Mouse (Mus musculus) hindbrain, embryonic 10.5 days (tissue): ENCODE measurements around the gene Gm6096. TPM values are rescaled to one million over a fixed set of nuclear protein-coding genes. Genes with fewer than 3 reads are reported as not detected.
"Not testable (repeated sequence)": the region's sequence is repeated elsewhere in the genome, so short reads cannot be mapped to it uniquely, and the experiment has no call there.

Source experiments
- DNase-seq: peaks from one replicate; pipeline ENCODE4 v3.0.0-alpha.2; 2017; ENCODE audit warnings: low spot score
- H3K27ac ChIP-seq: fragments of 300-500 bp; sonication (generic); 2 replicates; pipeline ENCODE4 v1.5.1; 2016; ENCODE audit warnings: mild to moderate bottlenecking, moderate library complexity
- H3K27me3 ChIP-seq: fragments of 300-500 bp; sonication (generic); 2 replicates; pipeline ENCODE4 v1.6.1; 2016; ENCODE audit warnings: mild to moderate bottlenecking; ENCODE audit not compliant: poor library complexity, insufficient read depth, severe bottlenecking
- H3K36me3 ChIP-seq: fragments of 300-500 bp; sonication (generic); 2 replicates; pipeline ENCODE4 v1.6.1; 2016; ENCODE audit warnings: mild to moderate bottlenecking, moderate library complexity
- H3K4me1 ChIP-seq: fragments of 300-500 bp; sonication (generic); replicated peaks from 2 replicates; pipeline ENCODE4 v1.6.1; 2016; ENCODE audit warnings: mild to moderate bottlenecking
- H3K4me3 ChIP-seq: fragments of 300-500 bp; sonication (generic); 2 replicates; pipeline ENCODE4 v1.5.1; 2016; ENCODE audit warnings: mild to moderate bottlenecking, moderate library complexity
- H3K9me3 ChIP-seq: fragments of 300-500 bp; sonication (generic); 2 replicates; pipeline ENCODE4 v1.6.1; 2016; ENCODE audit warnings: mild to moderate bottlenecking, moderate library complexity
- WGBS: fragments of 180-500 bp; shearing (Covaris S2); methylation state at CpG from one replicate; pipeline ENCODE4 v1.1.7; 2016; 5-methylcytosine and 5-hydroxymethylcytosine counted together
- polyA plus RNA-seq: library from polyadenylated mRNA; unstranded; fragments of >200 nt; fragmentation: Nextera tagmentation; extraction: Ambion mirVana; gene quantifications from 2 replicates; pipeline ENCODE4 v1.2.1, GENCODE M21; 2016

Gm6096 gene
- polyA plus RNA-seq = not detected in 2 replicates

GRCm38 (mm10) chr7:34250738-34251137 lies at the start of gene Gm6096:
Gene Gm6096, plus strand, starts transcription at chr7:34251038.
- Histone ChIP-seq H3K4me3 (no peak within 1 kb of the TSS), H3K36me3 (peaks cover 77% of the 10 kb centered on the region), H3K27ac (no peak within 1 kb of the TSS), H3K27me3 (no peaks in the 10 kb centered on the region), H3K4me1 (no peaks in the 10 kb centered on the region), H3K9me3 (no peaks in the 10 kb centered on the region)
- no peak for DNase-seq
- 92% methylated on average over 7 of the region's 7 CpGs for WGBS

GRCm38 (mm10) chr7:34202147-34202546 lies 48.7 kb upstream of the Gm6096 start:
- H3K36me3 ChIP-seq = peaks cover 70% of the 10 kb centered on the region
- 93% methylated on average over 10 of the region's 10 CpGs for WGBS
- not testable (repeated sequence) for H3K4me1 ChIP-seq, H3K27ac ChIP-seq, H3K9me3 ChIP-seq, H3K27me3 ChIP-seq, DNase-seq, H3K4me3 ChIP-seq

GRCm38 (mm10) chr7:34206331-34206730 lies 44.5 kb upstream of the Gm6096 start:
- H3K4me3 ChIP-seq = no peak overlapping the region
- 94% methylated on average over 6 of the region's 6 CpGs for WGBS
- H3K36me3 ChIP-seq = peaks cover 100% of the 10 kb centered on the region
- H3K27me3 ChIP-seq = no peaks in the 10 kb centered on the region
- DNase-seq = no peak
- no peaks in the 10 kb centered on the region for H3K4me1 ChIP-seq
- H3K9me3 ChIP-seq = no peaks in the 10 kb centered on the region
- no peak overlapping the region for H3K27ac ChIP-seq

- peaks cover 100% of the 10 kb centered on the region for H3K36me3 ChIP-seq
- WGBS = 91% methylated on average over 9 of the region's 9 CpGs
- no peak for DNase-seq
Observed at GRCm38 (mm10) chr7:34208027-34208745, 42.7 kb upstream of the Gm6096 start.

GRCm38 (mm10) chr7:34213281-34213680 lies 37.6 kb upstream of the Gm6096 start:
- DNase-seq = no peak
- H3K4me3 ChIP-seq = no peak overlapping the region
- H3K27ac ChIP-seq = no peak overlapping the region
- H3K27me3 ChIP-seq = no peaks in the 10 kb centered on the region
- no peaks in the 10 kb centered on the region for H3K9me3 ChIP-seq
- peaks cover 100% of the 10 kb centered on the region for H3K36me3 ChIP-seq
- no peaks in the 10 kb centered on the region for H3K4me1 ChIP-seq
- WGBS = 94% methylated on average over 7 of the region's 7 CpGs

More at GRCm38 (mm10) chr7:34208027-34208745, 42.7 kb upstream of the Gm6096 start:
- Histone ChIP-seq H3K27ac (no peak overlapping the region), H3K27me3 (no peaks in the 10 kb centered on the region), H3K4me3 (no peak overlapping the region), H3K4me1 (no peaks in the 10 kb centered on the region), H3K9me3 (no peaks in the 10 kb centered on the region)

GRCm38 (mm10) chr7:34214644-34215043 lies 36.2 kb upstream of the Gm6096 start:
- Histone ChIP-seq H3K36me3 (peaks cover 100% of the 10 kb centered on the region), H3K27ac (no peak overlapping the region)

GRCm38 (mm10) chr7:34215481-34215880 lies 35.4 kb upstream of the Gm6096 start:
- DNase-seq = no peak
- Histone ChIP-seq H3K4me3 (no peak overlapping the region), H3K27me3 (no peaks in the 10 kb centered on the region), H3K9me3 (no peaks in the 10 kb centered on the region), H3K36me3 (peaks cover 100% of the 10 kb centered on the region), H3K4me1 (no peaks in the 10 kb centered on the region), H3K27ac (no peak overlapping the region)
- WGBS = 89% methylated on average over 9 of the region's 9 CpGs

More at GRCm38 (mm10) chr7:34214644-34215043, 36.2 kb upstream of the Gm6096 start:
- no peak overlapping the region for H3K4me3 ChIP-seq
- H3K4me1 ChIP-seq = no peaks in the 10 kb centered on the region
- H3K27me3 ChIP-seq = no peaks in the 10 kb centered on the region
- no peak for DNase-seq
- 92% methylated on average over 8 of the region's 8 CpGs for WGBS
- H3K9me3 ChIP-seq = no peaks in the 10 kb centered on the region

- no peak for DNase-seq
- WGBS = 95% methylated on average over 10 of the region's 10 CpGs
- Histone ChIP-seq H3K4me1 (no peaks in the 10 kb centered on the region), H3K27me3 (no peaks in the 10 kb centered on the region), H3K27ac (no peak overlapping the region), H3K4me3 (no peak overlapping the region), H3K36me3 (peaks cover 100% of the 10 kb centered on the region), H3K9me3 (no peaks in the 10 kb centered on the region)
Observed at GRCm38 (mm10) chr7:34216474-34216873, 34.4 kb upstream of the Gm6096 start.

- H3K36me3 ChIP-seq = peaks cover 100% of the 10 kb centered on the region
- H3K27ac ChIP-seq = no peak overlapping the region
- WGBS = 86% methylated on average over 1 of the region's 1 CpGs
Observed at GRCm38 (mm10) chr7:34218496-34218895, 32.3 kb upstream of the Gm6096 start.

GRCm38 (mm10) chr7:34221594-34222250 lies 29.1 kb upstream of the Gm6096 start:
- WGBS = 94% methylated on average over 9 of the region's 9 CpGs
- Histone ChIP-seq H3K36me3 (peaks cover 99% of the 10 kb centered on the region), H3K27me3 (no peaks in the 10 kb centered on the region), H3K9me3 (0 out of 2 replicates have a peak, but pooled peaks cover 4% of the 10 kb centered on the region), H3K4me3 (no peak overlapping the region), H3K4me1 (peaks cover 2% of the 10 kb centered on the region; the same call in 1 of the 2 replicates), H3K27ac (no peak overlapping the region)
- DNase-seq = no peak

More at GRCm38 (mm10) chr7:34218496-34218895, 32.3 kb upstream of the Gm6096 start:
- no peaks in the 10 kb centered on the region for H3K4me1 ChIP-seq
- no peak for DNase-seq
- no peak overlapping the region for H3K4me3 ChIP-seq
- 0 out of 2 replicates have a peak, but pooled peaks cover 4% of the 10 kb centered on the region for H3K9me3 ChIP-seq
- H3K27me3 ChIP-seq = no peaks in the 10 kb centered on the region

GRCm38 (mm10) chr7:34222340-34222739 lies 28.5 kb upstream of the Gm6096 start:
- no peak overlapping the region for H3K4me3 ChIP-seq
- H3K27ac ChIP-seq = no peak overlapping the region
- H3K27me3 ChIP-seq = no peaks in the 10 kb centered on the region
- peaks cover 99% of the 10 kb centered on the region for H3K36me3 ChIP-seq
- 93% methylated on average over 10 of the region's 10 CpGs for WGBS
- no peak for DNase-seq
- peaks cover 8% of the 10 kb centered on the region for H3K4me1 ChIP-seq
- H3K9me3 ChIP-seq = 0 out of 2 replicates have a peak, but pooled peaks cover 4% of the 10 kb centered on the region

GRCm38 (mm10) chr7:34224308-34224707 lies 26.5 kb upstream of the Gm6096 start:
- Histone ChIP-seq H3K4me3 (no peak overlapping the region), H3K4me1 (peaks cover 28% of the 10 kb centered on the region), H3K27ac (no peak overlapping the region), H3K27me3 (no peaks in the 10 kb centered on the region), H3K36me3 (peaks cover 94% of the 10 kb centered on the region), H3K9me3 (0 out of 2 replicates have a peak, but pooled peaks cover 4% of the 10 kb centered on the region)
- 95% methylated on average over 6 of the region's 6 CpGs for WGBS
- DNase-seq = no peak

- WGBS = 90% methylated on average over 8 of the region's 8 CpGs
- Histone ChIP-seq H3K27me3 (no peaks in the 10 kb centered on the region), H3K4me1 (peaks cover 39% of the 10 kb centered on the region), H3K36me3 (peaks cover 76% of the 10 kb centered on the region), H3K9me3 (0 out of 2 replicates have a peak, but pooled peaks cover 4% of the 10 kb centered on the region), H3K4me3 (no peak overlapping the region), H3K27ac (no peak overlapping the region)
- DNase-seq = no peak
Observed at GRCm38 (mm10) chr7:34226086-34226485, 24.8 kb upstream of the Gm6096 start.
